Mouse (Mus musculus) liver, adult 2 months (tissue): ENCODE measurements around the gene Tmie.

Experiments used
- CTCF ChIP-seq: fragments of 200-500 bp; IDR thresholded peaks from 2 replicates; pipeline ENCODE4 v1.5.1; 2011; ENCODE audit warnings: low read depth, low read length, control low read depth
- POLR2A ChIP-seq: fragments of 200-500 bp; IDR thresholded peaks from 2 replicates; pipeline ENCODE4 v1.6.1; 2011; ENCODE audit warnings: low read length, control low read depth; ENCODE audit not compliant: insufficient read depth; ENCODE audit errors: extremely low read depth

- no peak for TF ChIP-seq CTCF
- no peak for TF ChIP-seq POLR2A
Observed at GRCm38 (mm10) chr9:110856920-110857319, 23.0 kb downstream of the Tmie start.
